Mouse (Mus musculus): ENCODE data around the gene Stx4a.
"Not testable (repeated sequence)": the region's sequence is repeated elsewhere in the genome, so short reads cannot be mapped to it uniquely, and the experiment has no call there.

Stx4a gene

GRCm38 (mm10) chr7:127814241-127814921 lies 9.7 kb upstream of the Stx4a start:
- DNase-seq (ENCODE audit: low spot score in 2 of 2) = no peak

- DNase-seq (ENCODE audit: low spot score in 2 of 2) = no peak
Observed at GRCm38 (mm10) chr7:127815116-127815665, 8.9 kb upstream of the Stx4a start.

GRCm38 (mm10) chr7:127815954-127816821 lies 7.9 kb upstream of the Stx4a start:
- peak; percentile 63 to 70 for DNase-seq (ENCODE audit: low spot score in 2 of 2)

GRCm38 (mm10) chr7:127817053-127817452 lies 7.0 kb upstream of the Stx4a start:
- no peak for DNase-seq (ENCODE audit: low spot score in 2 of 2)

- no peak for DNase-seq (ENCODE audit: low spot score in 2 of 2)
Observed at GRCm38 (mm10) chr7:127817776-127818175, 6.3 kb upstream of the Stx4a start.

GRCm38 (mm10) chr7:127820836-127821509 lies 3.1 kb upstream of the Stx4a start:
- no peak for DNase-seq (ENCODE audit: low spot score in 2 of 2)

- DNase-seq (ENCODE audit: low spot score in 2 of 2) = no peak
Observed at GRCm38 (mm10) chr7:127822494-127822893, 1.6 kb upstream of the Stx4a start.

GRCm38 (mm10) chr7:127823236-127824171 lies 590 bp upstream of the Stx4a start:
- DNase-seq (ENCODE audit: low spot score in 2 of 2) = no peak

GRCm38 (mm10) chr7:127835550-127835949 lies 11.5 kb downstream of the Stx4a start:
- no peak for DNase-seq (ENCODE audit: low spot score in 2 of 2)

- DNase-seq (ENCODE audit: low spot score in 2 of 2) = no peak
Observed at GRCm38 (mm10) chr7:127837473-127837872, 13.4 kb downstream of the Stx4a start.

- not testable (repeated sequence) for DNase-seq (ENCODE audit: low spot score in 2 of 2)
Observed at GRCm38 (mm10) chr7:127837878-127838277, 13.8 kb downstream of the Stx4a start.

GRCm38 (mm10) chr7:127840031-127840430 lies 15.9 kb downstream of the Stx4a start:
- DNase-seq (ENCODE audit: low spot score in 2 of 2) = not testable (repeated sequence)

- DNase-seq (ENCODE audit: low spot score in 2 of 2) = peak in 1 of 2 experiments; percentile 49
Observed at GRCm38 (mm10) chr7:127840886-127841285, 16.8 kb downstream of the Stx4a start.

- DNase-seq (ENCODE audit: low spot score in 2 of 2) = peak; percentile 93 to 95
Observed at GRCm38 (mm10) chr7:127841340-127842000, 17.4 kb downstream of the Stx4a start.

GRCm38 (mm10) chr7:127842001-127842718 lies 18.1 kb downstream of the Stx4a start:
- DNase-seq (ENCODE audit: low spot score in 2 of 2) = peak; percentile 70 to 78

GRCm38 (mm10) chr7:127849973-127850875 lies 26.1 kb downstream of the Stx4a start:
- DNase-seq (ENCODE audit: low spot score in 2 of 2) = no peak

GRCm38 (mm10) chr7:127850906-127851305 lies 26.8 kb downstream of the Stx4a start:
- DNase-seq (ENCODE audit: low spot score in 2 of 2) = no peak

- DNase-seq (ENCODE audit: low spot score in 2 of 2) = no peak
Observed at GRCm38 (mm10) chr7:127858258-127858657, 34.2 kb downstream of the Stx4a start.

GRCm38 (mm10) chr7:127866434-127866833 lies 42.3 kb downstream of the Stx4a start:
- DNase-seq (ENCODE audit: low spot score in 2 of 2) = no peak

Measured in urinary bladder, postnatal 4 days (tissue).